ENCODE assay signal across 10 mouse cellular contexts in genomic region chr6:118876204-118876603, GRCm38 (mm10).
DNase-seq lines count a peak whose midpoint lies in the region.
"Had no signal": no experiment of that assay in that cellular context is flagged by ENCODE, and none has a peak within 500 bp of the region (broad histone marks: within the 10 kb centered on the region; RNA-seq: fewer than 3 reads in every experiment).

No protein-coding gene starts in this region.

- DNase-seq in gastrocnemius, postnatal 10 days = peak; percentile 24
- DNase-seq in gastrocnemius, postnatal 25 days = no peak
- DNase-seq in 3T3-L1 (ENCODE audit: low read depth, low spot score) = peak; percentile 58
- DNase-seq in adrenal gland, postnatal 36 days = peak; percentile 86 to 90
- DNase-seq in heart, postnatal 4 days = peak; percentile 80
- DNase-seq in urinary bladder, adult 18-20 months (ENCODE audit: low spot score in 2 of 2) = no peak
- DNase-seq in Muller cell, postnatal 12 days (ENCODE audit: inconsistent ontology term) = no peak
- DNase-seq in right cerebral cortex, postnatal 4 days = no peak
- DNase-seq: embryo, embryonic 11 days; thymus, postnatal 36 days had no signal

Comparison
In these comparisons a context has a peak if more than half of its experiments do, and no peak if none do; other contexts are left out.
1. DNase-seq: peak in gastrocnemius, postnatal 10 days (single experiment), 3T3-L1 (single experiment), adrenal gland, postnatal 36 days (2 of 2) and heart, postnatal 4 days (single experiment); none in gastrocnemius, postnatal 25 days (single experiment), urinary bladder, adult 18-20 months (0 of 2), Muller cell, postnatal 12 days (single experiment) and right cerebral cortex, postnatal 4 days (single experiment).